Mouse (Mus musculus): Measurements from ENCODE around the gene Avpr2. TPM values are rescaled to one million over a fixed set of nuclear protein-coding genes. Genes with fewer than 3 reads are reported as not detected.

The Avpr2 gene
- 0.08 and 0.09 TPM in 2 replicates for polyA plus RNA-seq (2015; fragmentation: Nextera tagmentation; extraction: Ambion mirVana)

GRCm38 (mm10) chrX:73891551-73892152 is at the start of gene Avpr2:
Gene Avpr2 (plus strand): TSS chrX:73892102.
- WGBS (ENCODE audit: insufficient replicate concordance) = 65% methylated on average over 6 of the region's 6 CpGs
- Histone ChIP-seq H3K4me1 (ENCODE audit: insufficient read depth) (no peaks in the 10 kb centered on the region), H3K9ac (replicated peaks) (no peak within 1 kb of the TSS), H3K36me3 (replicated peaks; ENCODE audit: insufficient read depth, low read length) (no peaks in the 10 kb centered on the region), H3K4me2 (ENCODE audit: low read depth, low read length) (no peak within 1 kb of the TSS), H3K9me3 (ENCODE audit: low read length) (no peaks in the 10 kb centered on the region), H3K4me3 (ENCODE audit: low read depth, low read length) (no peak within 1 kb of the TSS), H3K27ac (ENCODE audit: low read depth) (no peak within 1 kb of the TSS), H3K27me3 (ENCODE audit: insufficient read depth, low read length) (no peaks in the 10 kb centered on the region)
- DNase-seq (no peak), ATAC-seq (no peak)
- TF ChIP-seq CTCF (IDR thresholded peaks at IDR 0.05; ENCODE audit: low read depth) (no peak), EP300 (IDR thresholded peaks at IDR 0.05; ENCODE audit: low read depth) (no peak)

GRCm38 (mm10) chrX:73854326-73855086 is 37.4 kb upstream of the Avpr2 start:
- H3K4me2 ChIP-seq (ENCODE audit: low read depth, low read length) = no peak overlapping the region
- H3K27ac ChIP-seq (ENCODE audit: low read depth) = no peak overlapping the region
- ATAC-seq (no peak), DNase-seq (no peak)
- H3K9ac ChIP-seq (replicated peaks) = no peak overlapping the region
- H3K4me1 ChIP-seq (ENCODE audit: insufficient read depth) = no peaks in the 10 kb centered on the region
- H3K36me3 ChIP-seq (replicated peaks; ENCODE audit: insufficient read depth, low read length) = no peaks in the 10 kb centered on the region
- no peak for TF ChIP-seq EP300 (IDR thresholded peaks at IDR 0.05; ENCODE audit: low read depth)
- TF ChIP-seq CTCF (IDR thresholded peaks at IDR 0.05; ENCODE audit: low read depth) = no peak
- H3K4me3 ChIP-seq (ENCODE audit: low read depth, low read length) = no peak overlapping the region
- no peaks in the 10 kb centered on the region for H3K9me3 ChIP-seq (ENCODE audit: low read length)
- 74% methylated on average over 7 of the region's 9 CpGs for WGBS (ENCODE audit: insufficient replicate concordance)
- H3K27me3 ChIP-seq (ENCODE audit: insufficient read depth, low read length) = no peaks in the 10 kb centered on the region

GRCm38 (mm10) chrX:73855087-73855408 is 36.9 kb upstream of the Avpr2 start:
- Histone ChIP-seq H3K4me2 (ENCODE audit: low read depth, low read length) (no peak overlapping the region), H3K9ac (replicated peaks) (no peak overlapping the region), H3K4me3 (ENCODE audit: low read depth, low read length) (no peak overlapping the region), H3K27me3 (ENCODE audit: insufficient read depth, low read length) (no peaks in the 10 kb centered on the region), H3K27ac (ENCODE audit: low read depth) (no peak overlapping the region), H3K9me3 (ENCODE audit: low read length) (no peaks in the 10 kb centered on the region), H3K4me1 (ENCODE audit: insufficient read depth) (no peaks in the 10 kb centered on the region), H3K36me3 (replicated peaks; ENCODE audit: insufficient read depth, low read length) (no peaks in the 10 kb centered on the region)
- TF ChIP-seq EP300 (IDR thresholded peaks at IDR 0.05; ENCODE audit: low read depth) = no peak
- TF ChIP-seq CTCF (IDR thresholded peaks at IDR 0.05; ENCODE audit: low read depth) = no peak
- ATAC-seq (no peak), DNase-seq (no peak)
- 57% methylated on average over 3 of the region's 3 CpGs for WGBS (ENCODE audit: insufficient replicate concordance)

DNA sequence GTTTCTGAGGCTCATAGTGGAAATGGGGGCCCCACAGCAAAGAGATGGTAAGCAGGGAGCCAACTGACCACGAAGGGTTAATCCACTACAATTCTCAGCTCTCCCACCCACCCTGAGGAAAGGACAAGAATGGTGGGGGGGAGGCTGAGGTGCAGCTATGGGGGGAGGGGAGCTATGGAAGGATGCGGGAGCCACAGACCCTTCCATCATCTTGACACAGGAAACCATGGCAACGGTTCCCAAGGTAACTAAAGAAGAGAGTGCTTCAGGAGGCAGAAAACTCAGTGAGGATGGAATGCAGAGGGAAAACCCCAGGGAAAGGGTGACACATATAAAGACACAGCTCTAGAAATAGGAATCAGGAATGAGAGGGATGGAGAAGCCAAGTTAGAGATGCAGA is 27.2 kb upstream of the Avpr2 start:
- Histone ChIP-seq H3K27me3 (ENCODE audit: insufficient read depth, low read length) (no peaks in the 10 kb centered on the region), H3K4me2 (ENCODE audit: low read depth, low read length) (no peak overlapping the region), H3K4me3 (ENCODE audit: low read depth, low read length) (no peak overlapping the region), H3K9ac (replicated peaks) (no peak overlapping the region), H3K36me3 (replicated peaks; ENCODE audit: insufficient read depth, low read length) (no peaks in the 10 kb centered on the region), H3K9me3 (ENCODE audit: low read length) (no peaks in the 10 kb centered on the region), H3K4me1 (ENCODE audit: insufficient read depth) (no peaks in the 10 kb centered on the region), H3K27ac (ENCODE audit: low read depth) (no peak overlapping the region)
- no peak for DNase-seq
- 52% methylated on average over 3 of the region's 3 CpGs for WGBS (ENCODE audit: insufficient replicate concordance)
- TF ChIP-seq EP300 (IDR thresholded peaks at IDR 0.05; ENCODE audit: low read depth) (no peak), CTCF (IDR thresholded peaks at IDR 0.05; ENCODE audit: low read depth) (no peak)
- no peak for ATAC-seq

- WGBS (ENCODE audit: insufficient replicate concordance) = 28% methylated on average over 3 of the region's 3 CpGs
- TF ChIP-seq CTCF (IDR thresholded peaks at IDR 0.05; ENCODE audit: low read depth) = no peak
- no peak for TF ChIP-seq EP300 (IDR thresholded peaks at IDR 0.05; ENCODE audit: low read depth)
- Histone ChIP-seq H3K4me2 (ENCODE audit: low read depth, low read length) (no peak overlapping the region), H3K27ac (ENCODE audit: low read depth) (no peak overlapping the region), H3K36me3 (replicated peaks; ENCODE audit: insufficient read depth, low read length) (no peaks in the 10 kb centered on the region), H3K4me3 (ENCODE audit: low read depth, low read length) (no peak overlapping the region), H3K4me1 (ENCODE audit: insufficient read depth) (no peaks in the 10 kb centered on the region), H3K9me3 (ENCODE audit: low read length) (no peaks in the 10 kb centered on the region), H3K27me3 (ENCODE audit: insufficient read depth, low read length) (no peaks in the 10 kb centered on the region), H3K9ac (replicated peaks) (no peak overlapping the region)
- no peak for DNase-seq
- no peak for ATAC-seq
Measured at GRCm38 (mm10) chrX:73867256-73867655, 24.6 kb upstream of the Avpr2 start.

- Histone ChIP-seq H3K9me3 (ENCODE audit: low read length) (no peaks in the 10 kb centered on the region), H3K9ac (replicated peaks) (no peak overlapping the region), H3K36me3 (replicated peaks; ENCODE audit: insufficient read depth, low read length) (no peaks in the 10 kb centered on the region), H3K4me3 (ENCODE audit: low read depth, low read length) (no peak overlapping the region), H3K4me2 (ENCODE audit: low read depth, low read length) (no peak overlapping the region), H3K27me3 (ENCODE audit: insufficient read depth, low read length) (no peaks in the 10 kb centered on the region), H3K4me1 (ENCODE audit: insufficient read depth) (no peaks in the 10 kb centered on the region), H3K27ac (ENCODE audit: low read depth) (no peak overlapping the region)
- DNase-seq = no peak
- ATAC-seq = peak; percentile 81
- WGBS (ENCODE audit: insufficient replicate concordance) = 39% methylated on average over 1 of the region's 1 CpGs
- TF ChIP-seq EP300 (IDR thresholded peaks at IDR 0.05; ENCODE audit: low read depth) (peak; percentile 62), CTCF (IDR thresholded peaks at IDR 0.05; ENCODE audit: low read depth) (no peak)
Measured at GRCm38 (mm10) chrX:73867852-73868251, 24.1 kb upstream of the Avpr2 start.

All from liver, postnatal 0 days (tissue).